Mouse (Mus musculus): ENCODE measurements around the gene Mta2. TPM values are rescaled to one million over a fixed set of nuclear protein-coding genes. Genes with fewer than 3 reads are reported as not detected.

Gene Mta2
- total and polyA plus RNA-seq, 2 experiments from 2014 or later = 86.4 to 87.8 TPM

GRCm38 (mm10) chr19:8898576-8898975 is 43.1 kb upstream of the Mta2 start:
- TF ChIP-seq CTCF (IDR thresholded peaks at IDR 0.05; ENCODE audit: low read depth) = no peak
- H3K9me3 ChIP-seq (ENCODE audit: low read length) = no peaks in the 10 kb centered on the region
- peak overlapping the region; percentile 82 for H3K9ac ChIP-seq
- H3K27me3 ChIP-seq (ENCODE audit: insufficient read depth, low read length) = no peaks in the 10 kb centered on the region
- peaks cover 11% of the 10 kb centered on the region for H3K4me1 ChIP-seq (ENCODE audit: insufficient read depth)
- H3K4me2 ChIP-seq (ENCODE audit: low read depth) = peak overlapping the region; percentile 75
- DNase-seq (peak; percentile 8), ATAC-seq (no peak)
- peak overlapping the region; percentile 78 for H3K4me3 ChIP-seq (ENCODE audit: low read depth, low read length)
- peak overlapping the region; percentile 86 for H3K27ac ChIP-seq (ENCODE audit: low read depth, low read length)
- WGBS = 10% methylated on average over 13 of the region's 13 CpGs
- H3K36me3 ChIP-seq (ENCODE audit: insufficient read depth) = peaks cover 26% of the 10 kb centered on the region

DNA sequence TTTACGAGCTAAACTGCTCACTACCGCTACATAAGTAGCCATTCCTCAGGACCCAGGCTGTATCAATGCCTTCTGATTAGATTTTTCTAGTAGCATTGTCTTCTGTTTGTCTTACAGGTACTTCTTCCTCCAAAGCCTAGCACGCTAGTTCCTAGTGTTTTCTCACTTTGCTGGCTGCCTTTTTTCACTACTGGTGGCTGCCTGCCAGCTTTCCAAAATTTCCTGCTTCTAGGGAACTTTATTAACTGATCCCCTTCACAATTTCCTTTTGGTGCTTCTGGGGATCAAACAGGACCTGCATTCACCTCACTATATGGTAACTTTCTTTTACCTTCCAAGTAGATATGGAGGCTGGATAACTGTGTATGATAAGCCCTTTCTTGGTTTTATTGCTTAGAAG is 42.6 kb upstream of the Mta2 start:
- Histone ChIP-seq H3K9me3 (ENCODE audit: low read length) (no peaks in the 10 kb centered on the region), H3K9ac (peak overlapping the region; percentile 82; the same call in 1 of the 2 replicates), H3K4me3 (ENCODE audit: low read depth, low read length) (peak overlapping the region; percentile 78), H3K4me2 (ENCODE audit: low read depth) (peak overlapping the region; percentile 75), H3K4me1 (ENCODE audit: insufficient read depth) (peaks cover 11% of the 10 kb centered on the region), H3K27me3 (ENCODE audit: insufficient read depth, low read length) (no peaks in the 10 kb centered on the region), H3K27ac (ENCODE audit: low read depth, low read length) (no peak overlapping the region), H3K36me3 (ENCODE audit: insufficient read depth) (peaks cover 30% of the 10 kb centered on the region)
- no peak for ATAC-seq
- DNase-seq = no peak
- WGBS = 52% methylated on average over 3 of the region's 3 CpGs
- no peak for TF ChIP-seq CTCF (IDR thresholded peaks at IDR 0.05; ENCODE audit: low read depth)

- no peak overlapping the region for H3K4me2 ChIP-seq (ENCODE audit: low read depth)
- H3K9ac ChIP-seq = no peak overlapping the region
- DNase-seq (no peak), ATAC-seq (no peak)
- 94% methylated on average over 5 of the region's 5 CpGs for WGBS
- no peak for TF ChIP-seq CTCF (IDR thresholded peaks at IDR 0.05; ENCODE audit: low read depth)
- no peaks in the 10 kb centered on the region for H3K27me3 ChIP-seq (ENCODE audit: insufficient read depth, low read length)
- peaks cover 6% of the 10 kb centered on the region for H3K4me1 ChIP-seq (ENCODE audit: insufficient read depth)
- H3K9me3 ChIP-seq (ENCODE audit: low read length) = no peaks in the 10 kb centered on the region
- H3K4me3 ChIP-seq (ENCODE audit: low read depth, low read length) = no peak overlapping the region
- H3K27ac ChIP-seq (ENCODE audit: low read depth, low read length) = no peak overlapping the region
- peaks cover 58% of the 10 kb centered on the region for H3K36me3 ChIP-seq (ENCODE audit: insufficient read depth)
Observed at GRCm38 (mm10) chr19:8903412-8903811, 38.3 kb upstream of the Mta2 start.

- 91% methylated on average over 6 of the region's 6 CpGs for WGBS
- no peaks in the 10 kb centered on the region for H3K9me3 ChIP-seq (ENCODE audit: low read length)
- H3K4me3 ChIP-seq (ENCODE audit: low read depth, low read length) = no peak overlapping the region
- H3K4me1 ChIP-seq (ENCODE audit: insufficient read depth) = no peaks in the 10 kb centered on the region
- H3K9ac ChIP-seq = no peak overlapping the region
- H3K27me3 ChIP-seq (ENCODE audit: insufficient read depth, low read length) = no peaks in the 10 kb centered on the region
- DNase-seq = no peak
- no peak overlapping the region for H3K27ac ChIP-seq (ENCODE audit: low read depth, low read length)
- no peak overlapping the region for H3K4me2 ChIP-seq (ENCODE audit: low read depth)
- TF ChIP-seq CTCF (IDR thresholded peaks at IDR 0.05; ENCODE audit: low read depth) = no peak
- H3K36me3 ChIP-seq (ENCODE audit: insufficient read depth) = peaks cover 91% of the 10 kb centered on the region
- no peak for ATAC-seq
Observed at GRCm38 (mm10) chr19:8908531-8908930, 33.1 kb upstream of the Mta2 start.

DNA sequence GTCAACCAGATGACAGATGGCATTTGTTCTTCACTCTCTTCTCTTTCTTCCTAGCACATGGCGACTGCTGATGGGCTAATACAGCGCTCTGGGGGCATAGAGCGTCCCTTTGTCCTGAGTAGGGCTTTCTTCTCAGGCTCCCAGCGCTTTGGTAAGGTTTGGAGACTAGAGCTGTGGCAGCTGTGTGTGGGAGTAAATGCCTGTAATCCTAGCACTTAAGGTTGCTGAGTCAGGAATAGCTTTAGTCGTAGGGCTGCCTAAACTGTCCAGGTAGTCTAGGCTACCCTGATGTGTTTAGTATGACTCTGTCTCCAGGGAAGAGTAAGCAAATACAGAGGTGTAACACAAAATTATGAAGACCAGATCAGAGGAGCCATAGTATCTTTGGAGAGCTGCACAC is 29.9 kb upstream of the Mta2 start:
- TF ChIP-seq CTCF (IDR thresholded peaks at IDR 0.05; ENCODE audit: low read depth) = no peak
- peaks cover 94% of the 10 kb centered on the region for H3K36me3 ChIP-seq (ENCODE audit: insufficient read depth)
- DNase-seq (no peak), ATAC-seq (no peak)
- H3K9ac ChIP-seq = no peak overlapping the region
- H3K9me3 ChIP-seq (ENCODE audit: low read length) = no peaks in the 10 kb centered on the region
- H3K27me3 ChIP-seq (ENCODE audit: insufficient read depth, low read length) = no peaks in the 10 kb centered on the region
- no peak overlapping the region for H3K4me2 ChIP-seq (ENCODE audit: low read depth)
- H3K4me1 ChIP-seq (ENCODE audit: insufficient read depth) = no peaks in the 10 kb centered on the region
- no peak overlapping the region for H3K27ac ChIP-seq (ENCODE audit: low read depth, low read length)
- no peak overlapping the region for H3K4me3 ChIP-seq (ENCODE audit: low read depth, low read length)
- 95% methylated on average over 5 of the region's 5 CpGs for WGBS

GRCm38 (mm10) chr19:8914212-8914611 is 27.5 kb upstream of the Mta2 start:
- Histone ChIP-seq H3K4me2 (ENCODE audit: low read depth) (no peak overlapping the region), H3K9me3 (ENCODE audit: low read length) (no peaks in the 10 kb centered on the region), H3K36me3 (ENCODE audit: insufficient read depth) (peaks cover 70% of the 10 kb centered on the region), H3K4me3 (ENCODE audit: low read depth, low read length) (no peak overlapping the region), H3K9ac (no peak overlapping the region), H3K27ac (ENCODE audit: low read depth, low read length) (no peak overlapping the region), H3K27me3 (ENCODE audit: insufficient read depth, low read length) (no peaks in the 10 kb centered on the region), H3K4me1 (ENCODE audit: insufficient read depth) (no peaks in the 10 kb centered on the region)
- no peak for TF ChIP-seq CTCF (IDR thresholded peaks at IDR 0.05; ENCODE audit: low read depth)
- ATAC-seq (no peak), DNase-seq (no peak)
- WGBS = 96% methylated on average over 3 of the region's 3 CpGs

DNA sequence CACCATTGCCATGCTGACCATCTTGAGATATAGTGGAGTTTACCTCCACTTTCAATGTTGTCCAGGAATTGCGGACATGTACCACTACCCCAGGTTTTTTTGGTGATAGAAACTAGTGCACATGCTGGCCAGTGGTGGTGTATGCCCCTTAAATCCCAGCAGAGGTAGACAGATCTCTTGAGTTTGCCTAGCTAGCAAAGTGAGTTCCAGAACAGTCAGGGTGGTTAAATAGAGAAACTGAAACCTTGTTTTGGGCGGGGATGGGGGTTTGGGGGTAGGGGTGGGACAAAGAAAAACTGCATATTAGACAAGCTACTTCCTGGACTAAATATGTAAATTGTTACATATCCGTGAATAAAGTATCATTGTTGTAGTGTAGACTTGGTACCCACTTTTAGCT is 22.7 kb upstream of the Mta2 start:
- no peak for ATAC-seq
- H3K4me3 ChIP-seq (ENCODE audit: low read depth, low read length) = no peak overlapping the region
- peaks cover 14% of the 10 kb centered on the region for H3K4me1 ChIP-seq (ENCODE audit: insufficient read depth)
- no peak for DNase-seq
- TF ChIP-seq CTCF (IDR thresholded peaks at IDR 0.05; ENCODE audit: low read depth) = no peak
- no peak overlapping the region for H3K27ac ChIP-seq (ENCODE audit: low read depth, low read length)
- peaks cover 24% of the 10 kb centered on the region for H3K36me3 ChIP-seq (ENCODE audit: insufficient read depth)
- WGBS = 94% methylated on average over 3 of the region's 3 CpGs
- no peak overlapping the region for H3K9ac ChIP-seq
- H3K27me3 ChIP-seq (ENCODE audit: insufficient read depth, low read length) = no peaks in the 10 kb centered on the region
- H3K4me2 ChIP-seq (ENCODE audit: low read depth) = no peak overlapping the region
- no peaks in the 10 kb centered on the region for H3K9me3 ChIP-seq (ENCODE audit: low read length)

- TF ChIP-seq CTCF (IDR thresholded peaks at IDR 0.05; ENCODE audit: low read depth) = no peak
- no peak overlapping the region for H3K9ac ChIP-seq
Observed at GRCm38 (mm10) chr19:8919684-8920072, 22.0 kb upstream of the Mta2 start.

More at GRCm38 (mm10) chr19:8919684-8920072, 22.0 kb upstream of the Mta2 start:
- Histone ChIP-seq H3K4me1 (ENCODE audit: insufficient read depth) (peaks cover 14% of the 10 kb centered on the region), H3K27ac (ENCODE audit: low read depth, low read length) (peak overlapping the region; percentile 86), H3K36me3 (ENCODE audit: insufficient read depth) (peaks cover 18% of the 10 kb centered on the region), H3K27me3 (ENCODE audit: insufficient read depth, low read length) (no peaks in the 10 kb centered on the region), H3K4me2 (ENCODE audit: low read depth) (peak overlapping the region; percentile 79), H3K9me3 (ENCODE audit: low read length) (no peaks in the 10 kb centered on the region), H3K4me3 (ENCODE audit: low read depth, low read length) (peak overlapping the region; percentile 89)
- ATAC-seq = no peak
- 70% methylated on average over 6 of the region's 6 CpGs for whole genome bisulfite sequencing
- no peak for DNase-seq

Data from forebrain, postnatal 0 days (tissue).